Mouse (Mus musculus): ENCODE results near the gene Akt1. TPM values are rescaled to one million over a fixed set of nuclear protein-coding genes. Genes with fewer than 3 reads are reported as not detected.
A peak's percentile ranks its signal among the peaks of the same experiment; 100 is the strongest.

The Akt1 gene
- polyA plus RNA-seq, 1 experiment from 2014 or later: 64.5 TPM

GRCm38 (mm10) chr12:112665445-112665844 lies 9.2 kb downstream of the Akt1 start:
- WGBS: 22% methylated on average over 18 of the region's 18 CpGs
- no peaks in the 10 kb centered on the region for H3K9me3 ChIP-seq
- no peaks in the 10 kb centered on the region for H3K27me3 ChIP-seq
- H3K4me1 ChIP-seq (replicated peaks): peaks cover 100% of the 10 kb centered on the region
- no peak overlapping the region for H3K4me3 ChIP-seq
- ATAC-seq (ENCODE audit: low FRiP score): 0 out of 2 replicates have a peak, but pooled peaks have one; percentile 8
- peak overlapping the region; percentile 58 for H3K9ac ChIP-seq
- H3K27ac ChIP-seq: peak overlapping the region; percentile 95
- peaks cover 58% of the 10 kb centered on the region for H3K36me3 ChIP-seq
- H3K4me2 ChIP-seq: peak overlapping the region; percentile 34

DNA sequence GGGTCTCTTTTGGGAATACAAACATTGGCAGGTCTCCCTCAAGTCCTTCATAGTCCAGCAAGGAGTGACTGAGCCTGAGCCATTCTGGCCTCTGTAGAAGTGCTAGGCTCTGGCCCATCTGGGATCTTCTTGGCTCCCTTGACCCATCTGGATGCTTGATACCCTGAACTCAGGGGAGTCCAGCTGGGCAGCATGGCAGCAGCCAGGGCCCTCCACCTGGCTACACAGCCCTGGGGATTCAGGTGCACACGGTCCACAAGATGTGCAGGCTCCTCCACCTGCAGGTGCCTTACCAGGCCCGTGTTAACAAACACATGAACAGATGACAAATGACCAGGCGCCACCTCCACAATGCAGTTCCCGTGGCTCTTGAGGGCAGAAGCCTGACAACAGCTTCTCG lies 10.0 kb downstream of the Akt1 start:
- Histone ChIP-seq H3K4me2 (peak overlapping the region; percentile 34), H3K27ac (peak overlapping the region; percentile 95), H3K9me3 (no peaks in the 10 kb centered on the region), H3K36me3 (peaks cover 58% of the 10 kb centered on the region), H3K9ac (peak overlapping the region; percentile 44), H3K27me3 (no peaks in the 10 kb centered on the region), H3K4me3 (no peak overlapping the region), H3K4me1 (replicated peaks) (peaks cover 100% of the 10 kb centered on the region)
- 37% methylated on average over 5 of the region's 5 CpGs for WGBS
- no peak for ATAC-seq (ENCODE audit: low FRiP score)

DNA sequence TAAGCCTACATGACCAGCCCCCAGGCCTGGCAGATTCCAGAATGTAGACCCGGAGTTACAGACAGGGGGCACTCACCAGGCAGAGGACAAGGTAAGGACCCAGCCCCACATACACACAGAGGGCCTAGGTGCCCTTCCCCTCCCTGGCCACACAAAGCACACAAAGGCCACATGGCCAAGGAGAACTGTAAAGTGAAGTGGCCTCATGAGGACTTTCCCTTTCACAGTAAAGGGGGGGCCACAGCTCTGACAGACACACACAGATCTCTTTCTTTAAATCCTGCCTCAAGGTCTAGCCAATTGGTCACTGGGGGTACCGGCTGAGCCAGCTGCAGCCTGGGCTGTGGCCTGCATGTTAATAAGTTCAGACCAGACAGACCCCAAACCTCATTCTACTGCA lies 10.6 kb downstream of the Akt1 start:
- H3K4me3 ChIP-seq: 0 out of 2 replicates have a peak overlapping the region, but pooled peaks have one; percentile 3
- H3K27me3 ChIP-seq: no peaks in the 10 kb centered on the region
- 21% methylated on average over 2 of the region's 2 CpGs for WGBS
- H3K4me2 ChIP-seq: peak overlapping the region; percentile 40
- peaks cover 58% of the 10 kb centered on the region for H3K36me3 ChIP-seq
- peak; percentile 33 for ATAC-seq (ENCODE audit: low FRiP score)
- H3K4me1 ChIP-seq (replicated peaks): peaks cover 100% of the 10 kb centered on the region
- H3K27ac ChIP-seq: peak overlapping the region; percentile 95
- peak overlapping the region; percentile 66 for H3K9ac ChIP-seq
- H3K9me3 ChIP-seq: no peaks in the 10 kb centered on the region

GRCm38 (mm10) chr12:112663716-112664115 lies 11.0 kb downstream of the Akt1 start:
- 30% methylated on average over 12 of the region's 12 CpGs for WGBS
- Histone ChIP-seq H3K4me3 (0 out of 2 replicates have a peak overlapping the region, but pooled peaks have one; percentile 3), H3K4me2 (peak overlapping the region; percentile 40), H3K36me3 (peaks cover 58% of the 10 kb centered on the region), H3K9me3 (no peaks in the 10 kb centered on the region), H3K27me3 (no peaks in the 10 kb centered on the region), H3K4me1 (replicated peaks) (peaks cover 100% of the 10 kb centered on the region), H3K9ac (peak overlapping the region; percentile 66), H3K27ac (peak overlapping the region; percentile 95)
- peak; percentile 34 for ATAC-seq (ENCODE audit: low FRiP score)

- H3K27me3 ChIP-seq: no peaks in the 10 kb centered on the region
- 64% methylated on average over 11 of the region's 11 CpGs for WGBS
- peaks cover 58% of the 10 kb centered on the region for H3K36me3 ChIP-seq
- ATAC-seq (ENCODE audit: low FRiP score): no peak
- H3K9me3 ChIP-seq: no peaks in the 10 kb centered on the region
- 0 out of 2 replicates have a peak overlapping the region, but pooled peaks have one; percentile 3 for H3K4me3 ChIP-seq
- peak overlapping the region; percentile 66 for H3K9ac ChIP-seq
- peak overlapping the region; percentile 95 for H3K27ac ChIP-seq
- peak overlapping the region; percentile 40 for H3K4me2 ChIP-seq
- peaks cover 97% of the 10 kb centered on the region for H3K4me1 ChIP-seq (replicated peaks)
These were observed 11.4 kb downstream of the Akt1 start for GRCm38 (mm10) chr12:112663303-112663702.

- Histone ChIP-seq H3K4me3 (no peak overlapping the region), H3K36me3 (peaks cover 62% of the 10 kb centered on the region), H3K27me3 (no peaks in the 10 kb centered on the region), H3K9ac (peak overlapping the region; percentile 59), H3K4me2 (peak overlapping the region; percentile 27; the same call in 1 of the 2 replicates), H3K4me1 (replicated peaks) (peaks cover 83% of the 10 kb centered on the region), H3K9me3 (no peaks in the 10 kb centered on the region), H3K27ac (peak overlapping the region; percentile 95)
- no peak for ATAC-seq (ENCODE audit: low FRiP score)
- 77% methylated on average over 9 of the region's 9 CpGs for WGBS
These were observed 12.8 kb downstream of the Akt1 start for GRCm38 (mm10) chr12:112661851-112662250.

DNA sequence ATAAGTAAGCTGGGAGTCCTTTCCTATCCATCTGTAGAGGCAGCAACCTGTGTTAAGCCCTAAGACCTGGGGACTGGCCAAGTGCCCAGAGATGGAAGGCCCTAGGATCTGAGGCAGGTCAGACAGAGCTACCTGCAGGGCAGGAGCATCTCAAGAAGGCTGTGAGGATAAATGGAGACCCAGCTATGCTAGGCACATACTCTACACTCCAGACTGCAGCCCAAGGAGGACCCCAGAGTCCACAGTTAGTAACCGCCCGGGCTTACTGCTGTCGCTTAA lies 13.4 kb downstream of the Akt1 start:
- no peaks in the 10 kb centered on the region for H3K9me3 ChIP-seq
- H3K27me3 ChIP-seq: no peaks in the 10 kb centered on the region
- peaks cover 77% of the 10 kb centered on the region for H3K4me1 ChIP-seq (replicated peaks)
- peaks cover 67% of the 10 kb centered on the region for H3K36me3 ChIP-seq
- H3K27ac ChIP-seq: peak overlapping the region; percentile 95
- H3K4me3 ChIP-seq: no peak overlapping the region
- WGBS: 71% methylated on average over 3 of the region's 3 CpGs
- ATAC-seq (ENCODE audit: low FRiP score): no peak
- peak overlapping the region; percentile 27 for H3K4me2 ChIP-seq
- peak overlapping the region; percentile 59 for H3K9ac ChIP-seq

GRCm38 (mm10) chr12:112660576-112661326 lies 13.9 kb downstream of the Akt1 start:
- Histone ChIP-seq H3K4me3 (no peak overlapping the region), H3K9me3 (no peaks in the 10 kb centered on the region), H3K4me2 (peak overlapping the region; percentile 27), H3K36me3 (peaks cover 69% of the 10 kb centered on the region), H3K27ac (peak overlapping the region; percentile 95), H3K27me3 (no peaks in the 10 kb centered on the region), H3K9ac (peak overlapping the region; percentile 59), H3K4me1 (replicated peaks) (peaks cover 72% of the 10 kb centered on the region)
- WGBS: 25% methylated on average over 5 of the region's 5 CpGs
- peak; percentile 37 for ATAC-seq (ENCODE audit: low FRiP score)

DNA sequence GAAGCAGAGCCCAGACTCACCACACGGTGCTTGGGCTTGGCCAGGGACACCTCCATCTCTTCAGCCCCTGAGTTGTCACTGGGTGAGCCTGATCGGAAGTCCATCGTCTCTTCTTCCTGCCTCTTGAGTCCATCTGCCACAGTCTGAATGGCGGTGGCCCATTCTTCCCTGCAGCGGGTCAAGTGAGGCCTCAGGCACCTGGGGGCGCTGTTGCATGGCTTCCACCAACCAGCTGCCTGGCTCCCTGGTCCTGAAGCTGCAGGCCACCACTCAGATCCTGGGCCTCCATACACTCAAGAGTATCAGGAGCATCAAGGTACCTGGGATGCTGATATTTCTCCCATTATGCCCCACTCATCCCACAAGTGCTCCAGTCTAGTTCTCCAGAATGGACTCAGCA lies 15.6 kb downstream of the Akt1 start:
- no peak for ATAC-seq (ENCODE audit: low FRiP score)
- no peak overlapping the region for H3K4me3 ChIP-seq
- no peaks in the 10 kb centered on the region for H3K9me3 ChIP-seq
- peaks cover 57% of the 10 kb centered on the region for H3K4me1 ChIP-seq (replicated peaks)
- H3K27ac ChIP-seq: no peak overlapping the region; the same call in 1 of the 2 replicates
- no peak overlapping the region for H3K9ac ChIP-seq
- no peaks in the 10 kb centered on the region for H3K27me3 ChIP-seq
- H3K36me3 ChIP-seq: peaks cover 85% of the 10 kb centered on the region
- 82% methylated on average over 6 of the region's 6 CpGs for WGBS
- no peak overlapping the region for H3K4me2 ChIP-seq

DNA sequence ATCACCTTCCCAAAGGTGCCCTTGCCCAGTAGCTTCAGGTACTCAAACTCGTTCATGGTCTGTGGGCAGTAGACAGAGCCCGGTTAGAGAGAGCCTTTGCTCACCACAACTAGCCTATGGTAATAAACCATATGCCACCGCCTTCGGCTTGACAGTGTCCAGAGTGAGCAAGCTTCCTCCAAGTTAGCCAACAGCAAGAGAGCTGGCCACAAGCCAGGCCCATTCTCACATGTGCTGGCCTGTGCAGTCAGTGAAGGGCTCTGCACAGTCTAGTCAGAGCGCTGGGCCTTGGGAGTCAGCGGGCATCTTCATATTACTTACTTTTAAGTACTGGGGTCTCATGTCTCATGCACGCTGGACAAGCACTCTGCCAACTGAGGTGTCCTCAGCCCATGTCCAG lies 16.1 kb downstream of the Akt1 start:
- Histone ChIP-seq H3K27ac (no peak overlapping the region; the same call in 1 of the 2 replicates), H3K36me3 (peaks cover 90% of the 10 kb centered on the region), H3K4me1 (replicated peaks) (peaks cover 56% of the 10 kb centered on the region), H3K9me3 (no peaks in the 10 kb centered on the region), H3K4me3 (no peak overlapping the region), H3K9ac (no peak overlapping the region), H3K27me3 (no peaks in the 10 kb centered on the region), H3K4me2 (no peak overlapping the region)
- WGBS: 92% methylated on average over 7 of the region's 7 CpGs
- no peak for ATAC-seq (ENCODE audit: low FRiP score)

DNA sequence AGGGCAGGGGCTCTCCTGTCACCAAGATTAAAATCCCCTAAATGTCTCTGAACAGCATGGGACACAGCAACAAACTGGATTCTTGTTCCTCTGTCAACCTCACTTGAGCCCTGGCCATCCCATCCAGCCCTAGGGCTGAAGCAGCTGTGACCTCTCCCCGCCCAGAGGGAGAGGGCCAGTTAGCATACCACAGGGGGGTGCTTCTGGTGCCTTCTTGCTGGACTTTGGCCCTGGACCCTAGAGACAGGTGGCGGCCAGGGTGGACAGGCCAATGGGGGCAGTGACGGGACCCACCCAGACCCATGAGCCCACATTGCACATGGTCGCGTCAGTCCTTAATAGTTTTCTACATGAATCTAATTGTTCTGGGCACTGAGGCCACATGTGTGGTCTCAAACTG lies 20.6 kb downstream of the Akt1 start:
- Histone ChIP-seq H3K27ac (peak overlapping the region; percentile 31; the same call in 1 of the 2 replicates), H3K4me1 (replicated peaks) (peaks cover 10% of the 10 kb centered on the region)

DNA sequence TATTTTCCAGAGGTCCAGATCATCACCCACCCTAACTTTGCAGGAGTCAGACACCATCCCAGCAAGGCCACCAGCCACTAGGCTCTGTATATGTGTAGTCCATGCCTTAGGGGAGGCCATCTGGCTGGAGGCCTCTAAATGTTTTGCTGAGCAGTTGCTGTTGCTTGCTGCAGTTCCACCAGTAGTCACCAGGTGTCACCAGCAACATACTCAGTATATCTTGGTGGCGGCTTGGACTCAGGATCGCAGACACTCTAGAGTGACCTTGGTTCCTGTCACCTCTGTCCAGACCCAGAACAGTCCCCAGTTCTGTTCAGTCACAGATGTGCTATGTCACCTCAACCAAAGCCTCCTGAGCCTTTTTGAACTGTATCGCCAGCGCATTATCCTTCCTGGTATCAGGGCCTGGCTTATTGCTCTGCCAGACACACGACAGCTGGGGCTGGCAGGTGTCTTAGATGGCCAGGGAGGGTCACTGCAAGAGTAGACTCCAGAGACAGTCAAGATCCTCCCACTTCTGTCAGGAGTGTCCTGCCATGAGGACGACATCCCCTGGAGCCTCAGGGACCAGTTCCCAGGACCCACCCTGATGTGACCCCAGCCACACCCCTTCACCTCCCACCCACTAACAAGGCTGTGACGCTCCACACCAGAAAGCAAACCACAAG lies 21.4 kb downstream of the Akt1 start:
- H3K9me3 ChIP-seq: no peaks in the 10 kb centered on the region
- 45% methylated on average over 7 of the region's 7 CpGs for WGBS
- peak overlapping the region; percentile 31; the same call in 1 of the 2 replicates for H3K27ac ChIP-seq

More for the DNA sequence above, 20.6 kb downstream of the Akt1 start:
- no peaks in the 10 kb centered on the region for H3K27me3 ChIP-seq
- ATAC-seq (ENCODE audit: low FRiP score): no peak
- H3K4me3 ChIP-seq: no peak overlapping the region
- 87% methylated on average over 5 of the region's 5 CpGs for WGBS
- no peak overlapping the region for H3K4me2 ChIP-seq
- H3K9me3 ChIP-seq: no peaks in the 10 kb centered on the region
- H3K36me3 ChIP-seq: peaks cover 86% of the 10 kb centered on the region
- 0 out of 2 replicates have a peak overlapping the region, but pooled peaks have one; percentile 19 for H3K9ac ChIP-seq

More for the DNA sequence above, 21.4 kb downstream of the Akt1 start:
- H3K27me3 ChIP-seq: no peaks in the 10 kb centered on the region
- no peak overlapping the region for H3K9ac ChIP-seq
- peaks cover 86% of the 10 kb centered on the region for H3K36me3 ChIP-seq
- H3K4me3 ChIP-seq: no peak overlapping the region
- H3K4me1 ChIP-seq (replicated peaks): peaks cover 5% of the 10 kb centered on the region; the same call in 1 of the 2 replicates
- no peak overlapping the region for H3K4me2 ChIP-seq
- peak; percentile 62 for ATAC-seq (ENCODE audit: low FRiP score)
